Mouse (Mus musculus) left cerebral cortex, adult 8-10 months (tissue): ENCODE results near the gene Atp6v0a1. TPM values are rescaled to one million over a fixed set of nuclear protein-coding genes. Genes with fewer than 3 reads are reported as not detected.
A peak's percentile ranks its signal among the peaks of the same experiment; 100 is the strongest.

Source experiments
- DNase-seq, 2 experiments: peaks; one replicate each; pipeline ENCODE4 v3.0.0; 2022; ENCODE audit warnings: low spot score in 2 of 2
- microRNA-seq, 2 experiments: library from miRNA; unstranded; fragments of <30 nt; microRNA quantifications; one replicate each; pipeline ENCODE4 v1.2.0; 2022
- total RNA-seq, 4 experiments: library from RNA; stranded (reverse); gene quantifications; 2 replicates each; pipeline ENCODE4 v1.2.4; 2022

The Atp6v0a1 gene
- total RNA-seq, 4 experiments from 2014 or later: 407 to 438 (median 419) TPM

GRCm38 (mm10) chr11:101084246-101084645, 75.0 kb downstream of the Atp6v0a1 start:
- DNase-seq: no peak

- no peak for DNase-seq
Measured at GRCm38 (mm10) chr11:101084811-101085210, 75.6 kb downstream of the Atp6v0a1 start.

- DNase-seq: no peak
Measured at GRCm38 (mm10) chr11:101085617-101086322, 76.5 kb downstream of the Atp6v0a1 start.

GRCm38 (mm10) chr11:101086323-101086674, 77.0 kb downstream of the Atp6v0a1 start:
- DNase-seq: no peak

GRCm38 (mm10) chr11:101086756-101087681, 77.8 kb downstream of the Atp6v0a1 start, which contains the start of gene Mlx:
TSS of gene Mlx (plus strand) at chr11:101087277.
- peak; percentile 89 to 92 for DNase-seq

- no peak for DNase-seq
Measured at GRCm38 (mm10) chr11:101087682-101088055, 78.4 kb downstream of the Atp6v0a1 start.

GRCm38 (mm10) chr11:101089931-101090330, 80.7 kb downstream of the Atp6v0a1 start:
- DNase-seq: no peak

- peak in 1 of 2 experiments; percentile 36 for DNase-seq
Measured at GRCm38 (mm10) chr11:101094930-101095313, 85.7 kb downstream of the Atp6v0a1 start.

- peak; percentile 87 to 95 for DNase-seq
Measured at GRCm38 (mm10) chr11:101095314-101096024, 86.2 kb downstream of the Atp6v0a1 start, which contains the start of gene Psmc3ip. TSS of gene Psmc3ip (minus strand) at chr11:101095436.

GRCm38 (mm10) chr11:101098231-101098630, 89.0 kb downstream of the Atp6v0a1 start:
- DNase-seq: no peak

- DNase-seq: no peak
Measured at GRCm38 (mm10) chr11:101103011-101103410, 93.8 kb downstream of the Atp6v0a1 start.

- DNase-seq: no peak
Measured at GRCm38 (mm10) chr11:101109351-101109750, 100.1 kb downstream of the Atp6v0a1 start.

- DNase-seq: no peak
Measured at GRCm38 (mm10) chr11:101110708-101111107, 101.5 kb downstream of the Atp6v0a1 start.

GRCm38 (mm10) chr11:101111178-101111577, 101.9 kb downstream of the Atp6v0a1 start:
- no peak for DNase-seq

GRCm38 (mm10) chr11:101112186-101112585, 102.9 kb downstream of the Atp6v0a1 start:
- DNase-seq: no peak

Small RNA genes within 50 kb of the gene (microRNA-seq; reads per million reads assigned to microRNA genes)
- gene Mir6928: 2.2 to 2.3 reads per million in 2 experiments

Other genes with a start within 250 kb of the Atp6v0a1 start
- gene Kcnh4, start 249.5 kb upstream of the Atp6v0a1 start, total RNA-seq: 10 to 100 TPM; 18.4 to 20.2 (median 18.7) TPM
- not detected for gene Hcrt, start 246.5 kb upstream of the Atp6v0a1 start, total RNA-seq
- gene Ghdc, start 238.5 kb upstream of the Atp6v0a1 start, total RNA-seq: 1 to 10 TPM; 6.6 to 9.2 (median 8.0) TPM
- gene Stat5b, start 158.7 kb upstream of the Atp6v0a1 start, total RNA-seq: 10 to 100 TPM; 26.8 to 30.9 (median 30.6) TPM
- 1 to 10 TPM; 2.0 to 2.8 (median 2.1) TPM for gene Stat5a, start 150.1 kb upstream of the Atp6v0a1 start, total RNA-seq
- 10 to 100 TPM; 39.0 to 54.7 (median 46.3) TPM for gene Stat3, start 69.9 kb upstream of the Atp6v0a1 start, total RNA-seq
- gene Cavin1, start 38.6 kb upstream of the Atp6v0a1 start, total RNA-seq: 10 to 100 TPM; 18.7 to 20.9 (median 20.8) TPM
- gene Naglu, start 60.6 kb downstream of the Atp6v0a1 start, total RNA-seq: 10 to 100 TPM; 10.4 to 18.5 (median 12.8) TPM
- 1 to 10 TPM in 1 of 4 experiments, under 1 TPM in 3; 0.46 to 1.8 (median 0.60) TPM for gene Hsd17b1, start 69.0 kb downstream of the Atp6v0a1 start, total RNA-seq
- gene Coasy, start 73.1 kb downstream of the Atp6v0a1 start, total RNA-seq: 10 to 100 TPM; 20.7 to 26.2 (median 23.7) TPM
- 10 to 100 TPM; 31.1 to 41.9 (median 37.1) TPM for gene Mlx, start 77.8 kb downstream of the Atp6v0a1 start, total RNA-seq
- 1 to 10 TPM; 2.2 to 4.7 (median 3.8) TPM for gene Psmc3ip, start 86.0 kb downstream of the Atp6v0a1 start, total RNA-seq
- 10 to 100 TPM; 50.1 to 52.2 (median 50.9) TPM for gene Retreg3, start 110.4 kb downstream of the Atp6v0a1 start, total RNA-seq
- gene Tubg1, start 110.5 kb downstream of the Atp6v0a1 start, total RNA-seq: 10 to 100 TPM; 47.1 to 49.2 (median 47.9) TPM
- gene Tubg2, start 146.5 kb downstream of the Atp6v0a1 start, total RNA-seq: 10 to 100 TPM; 53.1 to 58.8 (median 56.7) TPM
- 100 to 1,000 TPM; 173 to 184 (median 176) TPM for gene Cntnap1, start 161.1 kb downstream of the Atp6v0a1 start, total RNA-seq
- 10 to 100 TPM; 13.5 to 15.9 (median 15.3) TPM for gene Plekhh3, start 161.9 kb downstream of the Atp6v0a1 start, total RNA-seq
- under 1 TPM in 2 of 4 experiments, not detected in 2; 0.18 to 0.34 TPM for gene Ccr10, start 166.0 kb downstream of the Atp6v0a1 start, total RNA-seq
- gene Ezh1, start 217.0 kb downstream of the Atp6v0a1 start, total RNA-seq: 10 to 100 TPM; 62.4 to 63.9 (median 63.7) TPM
- 10 to 100 TPM; 32.9 to 51.1 (median 37.6) TPM for gene Ramp2, start 236.6 kb downstream of the Atp6v0a1 start, total RNA-seq
- gene Vps25, start 244.3 kb downstream of the Atp6v0a1 start, total RNA-seq: 10 to 100 TPM; 56.7 to 70.0 (median 65.8) TPM